Mouse (Mus musculus) cerebellum, postnatal 25 days (tissue): ENCODE measurements around the gene Olr1.
"Not testable (repeated sequence)": the region's sequence is repeated elsewhere in the genome, so short reads cannot be mapped to it uniquely, and the experiment has no call there.

ENCODE experiments used
- DNase-seq, 2 experiments: peaks; one replicate each; pipeline ENCODE4 v3.0.0; 2021; ENCODE audit warnings: mixed read lengths in 2 of 2

The Olr1 gene

GRCm38 (mm10) chr6:129510120-129510911, 3.4 kb upstream of the Olr1 start:
- no peak for DNase-seq

- no peak for DNase-seq
Observed at GRCm38 (mm10) chr6:129503471-129503870, 3.5 kb downstream of the Olr1 start.

DNA sequence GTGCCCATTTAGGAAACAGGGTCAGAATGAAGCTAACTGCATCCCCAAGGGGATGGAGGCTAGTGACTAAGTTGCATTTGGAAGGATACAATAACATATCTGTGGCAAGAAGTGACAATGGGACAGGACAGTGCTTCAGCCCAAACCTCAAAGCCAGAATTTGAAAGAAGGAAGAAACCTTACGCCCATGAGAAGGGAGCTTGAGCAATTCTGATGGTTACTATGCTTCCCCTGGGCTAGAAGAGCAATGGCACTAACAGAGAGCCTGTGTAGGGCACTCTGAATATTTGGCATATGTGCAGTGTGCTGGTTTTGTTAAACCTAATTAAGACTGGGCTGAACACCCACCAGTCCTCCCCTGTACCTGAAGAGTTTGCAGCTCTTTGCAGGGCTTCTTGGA, 7.4 kb downstream of the Olr1 start:
- not testable (repeated sequence) for DNase-seq

GRCm38 (mm10) chr6:129497345-129498218, 9.4 kb downstream of the Olr1 start:
- DNase-seq, result no peak

DNA sequence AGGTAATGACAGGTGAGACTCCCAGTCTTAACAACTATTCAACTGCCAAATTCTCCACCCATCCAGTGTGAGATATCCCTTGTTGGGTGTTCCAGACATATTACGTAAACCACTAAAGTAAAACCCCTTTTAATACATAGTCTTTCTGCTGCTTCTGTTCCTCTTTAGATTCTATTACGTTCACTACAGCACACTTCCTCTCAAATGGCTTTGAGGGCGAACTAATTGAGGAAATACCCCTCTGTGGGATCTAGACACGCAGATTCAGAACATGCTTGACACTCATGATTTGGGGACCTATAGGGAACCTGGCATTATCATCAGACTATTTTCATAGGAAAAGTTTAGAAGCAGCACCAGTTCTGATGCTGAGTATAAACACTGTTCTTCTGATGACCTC, 12.0 kb downstream of the Olr1 start:
- DNase-seq, result no peak

DNA sequence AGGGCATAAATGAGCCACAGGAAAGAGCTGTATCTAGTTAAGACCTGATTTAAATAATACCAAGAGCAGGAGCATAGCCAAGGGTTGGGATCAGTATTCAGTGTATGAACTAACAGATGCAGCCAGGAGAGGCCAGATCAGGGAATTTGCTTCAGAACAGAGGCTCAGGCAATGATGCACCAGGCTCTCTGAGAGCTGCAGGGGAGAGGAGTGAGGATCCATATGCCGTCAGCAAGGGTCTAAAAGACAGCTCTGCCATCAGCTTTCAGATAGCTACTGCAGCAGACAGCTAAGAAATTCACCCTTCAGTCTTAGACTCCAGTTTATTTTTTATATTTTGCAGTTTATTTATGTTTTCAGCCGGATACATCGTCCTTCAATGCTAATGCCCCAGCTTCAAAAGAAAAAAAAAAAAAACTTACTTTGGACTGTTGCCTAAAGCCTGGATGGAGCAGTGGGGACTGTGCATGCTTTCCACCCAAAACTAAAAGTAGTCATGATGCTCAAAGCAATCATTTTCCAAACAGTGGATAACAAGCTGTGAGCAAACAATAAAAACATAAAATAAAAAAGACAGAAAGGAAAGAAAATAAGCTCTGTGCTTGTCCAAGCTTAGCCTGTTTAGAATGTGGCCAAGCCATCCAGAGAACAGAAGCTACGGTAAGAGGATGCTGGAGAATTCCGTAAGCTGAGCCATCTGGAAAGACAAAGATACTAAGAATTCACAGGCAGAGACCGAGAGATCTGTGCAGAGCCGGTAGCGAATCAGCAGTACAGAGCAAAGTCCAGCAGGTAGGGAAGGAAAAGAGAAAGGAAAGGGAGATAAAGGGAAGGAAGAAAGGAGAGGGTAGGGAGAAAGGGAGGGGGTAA, 26.6 kb downstream of the Olr1 start:
- peak; percentile 4 to 5 for DNase-seq

- DNase-seq, result no peak
Observed at GRCm38 (mm10) chr6:129476404-129477126, 30.4 kb downstream of the Olr1 start.

- no peak for DNase-seq
Observed at GRCm38 (mm10) chr6:129472627-129473026, 34.3 kb downstream of the Olr1 start.

DNA sequence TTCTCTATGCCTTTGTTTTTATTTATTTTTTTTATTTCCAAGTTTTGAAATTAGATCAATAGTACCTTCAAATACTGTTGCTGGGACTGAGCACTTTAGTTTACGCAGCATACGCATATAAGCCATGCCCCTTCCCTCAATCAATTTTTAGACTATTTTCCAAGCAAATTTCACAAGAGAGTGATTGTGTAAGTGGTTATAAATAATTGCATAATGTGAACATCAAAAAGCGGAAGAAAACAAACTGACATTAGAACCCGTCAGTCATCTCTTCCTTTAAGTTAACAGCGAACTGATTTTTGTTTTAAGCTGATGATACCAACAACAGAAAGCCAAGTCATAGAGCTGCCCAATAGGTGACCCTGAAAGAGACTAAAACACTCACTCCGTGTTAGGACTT, 35.6 kb downstream of the Olr1 start:
- no peak for DNase-seq

DNA sequence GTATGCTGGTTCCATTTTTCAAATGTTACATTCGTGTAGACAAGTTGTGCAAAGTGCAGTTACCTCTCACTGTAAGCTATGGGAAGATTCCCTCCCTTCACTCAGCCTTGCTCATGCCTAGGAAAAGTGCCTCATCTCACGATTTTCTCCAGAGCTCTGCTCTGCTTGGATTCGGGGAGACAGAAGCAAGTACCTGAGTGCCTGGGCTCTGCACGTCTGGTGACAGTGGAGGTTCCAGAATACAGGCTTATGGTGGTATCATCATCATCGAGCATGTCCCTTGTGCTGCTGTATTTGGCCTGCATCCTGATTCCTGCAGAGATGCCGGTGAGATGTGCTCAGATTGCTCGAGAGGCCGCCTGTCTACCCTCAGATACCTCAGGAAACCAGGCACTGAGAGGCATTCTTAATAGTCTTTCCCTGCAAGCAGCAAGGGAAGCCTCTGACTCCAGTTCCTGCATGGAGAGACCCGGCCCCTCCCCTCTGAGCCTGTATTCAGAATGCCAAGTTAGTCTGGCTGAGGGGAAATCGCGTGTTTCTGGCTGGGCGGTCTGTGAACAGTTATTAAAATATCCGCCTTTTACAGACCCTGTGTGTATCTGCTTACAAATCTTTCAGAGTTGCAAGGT, 55.4 kb downstream of the Olr1 start, which contains the start of gene Clec1a:
TSS of gene Clec1a (minus strand) at position 590 of the 629 bp plus-strand sequence.
- DNase-seq, result peak; percentile 25 to 35

DNA sequence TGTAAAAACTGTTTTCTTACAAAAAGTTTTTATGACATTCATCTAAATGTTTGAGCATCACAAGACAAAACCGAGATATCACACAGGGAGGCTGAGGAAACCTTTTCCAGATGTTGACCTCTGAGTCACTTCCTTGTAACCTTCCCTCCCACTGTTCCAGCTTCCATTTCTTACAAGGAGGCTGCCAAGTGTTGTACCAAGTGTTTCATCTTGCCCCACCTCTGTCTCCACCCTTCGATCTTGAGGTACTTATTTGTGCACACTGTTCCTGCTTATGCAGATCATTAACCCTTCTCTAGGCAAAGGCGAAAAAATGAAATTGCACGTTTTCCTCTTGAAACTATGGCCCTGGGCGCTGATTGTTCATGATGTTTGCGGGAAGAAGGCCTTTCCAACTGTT, 57.2 kb downstream of the Olr1 start:
- DNase-seq, result no peak

DNA sequence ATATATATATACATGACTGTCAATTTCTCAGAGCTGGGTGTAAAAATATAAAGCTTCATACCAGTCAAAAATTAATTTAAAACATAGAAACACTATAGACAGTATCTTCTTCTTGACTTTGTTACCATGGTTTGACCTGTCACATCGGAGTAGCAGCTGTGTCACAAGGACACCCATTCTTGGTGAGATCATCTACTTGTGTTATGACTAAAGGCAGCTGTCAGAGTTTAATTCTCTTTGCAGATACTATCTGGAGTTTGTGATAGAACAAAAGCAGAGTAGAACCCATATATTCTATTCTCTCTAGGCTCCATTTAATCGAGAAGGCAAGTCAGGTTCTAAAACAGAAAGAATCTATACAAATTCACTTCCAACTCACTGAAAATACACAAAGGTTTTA, 68.9 kb downstream of the Olr1 start:
- DNase-seq, result no peak

DNA sequence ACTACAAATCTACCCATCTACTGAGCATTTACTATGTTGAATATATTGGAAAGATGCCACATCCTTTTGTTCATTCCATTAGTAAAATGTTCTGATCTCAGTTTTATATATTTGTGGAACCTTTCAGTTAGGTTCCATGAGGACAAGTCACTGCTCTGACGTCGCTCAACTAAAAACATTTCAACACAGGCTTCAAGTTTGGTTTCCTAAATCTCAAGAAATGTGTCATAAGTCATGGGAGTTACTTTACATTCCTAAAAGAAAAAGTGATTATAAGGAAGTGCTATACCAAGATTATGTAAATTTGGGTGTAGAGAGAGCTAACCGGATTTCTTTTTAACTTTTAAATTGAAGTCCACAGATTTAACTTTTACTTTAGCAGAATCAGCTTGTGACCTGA, 70.9 kb downstream of the Olr1 start:
- DNase-seq, result no peak
